Mouse (Mus musculus) lung, postnatal 14 days (tissue): ENCODE measurements around the gene Pitpnm2.

Experiments used
- DNase-seq: peaks from one replicate; pipeline ENCODE4 v3.0.0; 2021

Gene Pitpnm2

DNA sequence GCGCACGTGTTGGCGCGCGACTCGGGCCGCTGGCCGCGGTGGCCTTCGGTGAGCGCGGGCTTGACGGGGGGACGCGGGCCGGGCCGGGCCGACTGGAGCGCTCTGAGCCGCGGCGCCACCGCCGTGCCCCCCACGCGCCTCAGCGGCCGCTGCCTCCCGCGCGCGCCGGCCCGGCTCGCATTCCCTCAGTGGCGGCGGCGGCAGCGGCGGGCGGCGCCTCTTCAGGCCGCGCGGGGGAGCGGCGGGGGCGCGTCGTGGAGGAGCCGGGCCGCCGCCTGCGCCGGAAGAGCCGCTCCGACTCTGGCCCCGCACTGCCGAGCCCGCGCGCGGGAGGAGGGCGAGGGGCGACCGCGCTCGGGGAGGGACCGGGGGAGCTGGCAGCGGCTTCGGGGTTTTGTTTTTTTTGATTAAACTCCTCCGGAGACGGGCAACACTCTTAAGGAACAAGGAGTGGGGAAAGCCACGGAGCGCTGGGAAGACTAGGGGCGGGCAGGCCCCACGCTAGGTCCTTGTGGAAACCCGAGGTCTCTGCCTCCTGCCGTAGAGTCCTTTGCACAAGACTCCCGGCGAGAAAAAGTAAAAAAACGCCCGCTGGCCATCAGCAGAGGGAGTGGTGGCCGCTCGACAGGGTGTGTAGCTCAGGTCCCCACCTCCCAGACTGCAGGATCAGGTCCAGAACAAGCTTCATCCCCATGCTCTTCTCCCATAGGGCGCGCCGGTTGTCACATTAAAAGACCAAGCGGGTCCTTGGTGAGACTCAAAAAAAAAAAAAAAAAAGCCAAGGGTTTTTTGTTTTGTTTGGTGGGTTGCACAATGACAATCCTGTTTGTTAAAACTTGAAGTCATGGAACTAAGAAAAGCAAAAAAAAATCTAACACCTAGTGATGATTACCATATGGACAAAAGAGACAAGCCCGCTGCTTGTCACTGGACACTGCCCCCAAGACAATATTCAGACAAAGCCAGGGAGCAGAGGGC is at the start of gene Pitpnm2:
TSS of gene Pitpnm2 (minus strand) at position 147 of the 978 bp plus-strand sequence.
- peak; percentile 58 for DNase-seq

DNA sequence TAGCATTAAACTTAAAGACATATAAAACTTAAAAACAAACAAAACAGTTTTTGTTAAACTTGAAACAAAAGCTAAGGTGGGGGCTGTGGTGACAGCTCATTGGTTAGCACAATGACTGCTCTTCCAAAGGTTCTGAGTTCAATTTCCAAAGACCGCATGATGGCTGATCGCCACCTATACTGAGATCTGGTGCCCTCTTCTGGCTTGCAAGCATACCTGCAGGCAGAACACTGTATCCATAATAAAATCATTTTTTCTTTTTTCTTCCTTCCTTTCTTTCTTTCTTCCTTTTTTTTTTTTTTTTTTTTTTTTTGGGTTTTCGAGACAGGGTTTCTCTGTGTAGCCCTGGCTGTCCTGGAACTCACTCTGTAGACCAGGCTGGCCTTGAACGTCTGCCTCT is 49.7 kb upstream of the Pitpnm2 start:
- DNase-seq = peak; percentile 18

DNA sequence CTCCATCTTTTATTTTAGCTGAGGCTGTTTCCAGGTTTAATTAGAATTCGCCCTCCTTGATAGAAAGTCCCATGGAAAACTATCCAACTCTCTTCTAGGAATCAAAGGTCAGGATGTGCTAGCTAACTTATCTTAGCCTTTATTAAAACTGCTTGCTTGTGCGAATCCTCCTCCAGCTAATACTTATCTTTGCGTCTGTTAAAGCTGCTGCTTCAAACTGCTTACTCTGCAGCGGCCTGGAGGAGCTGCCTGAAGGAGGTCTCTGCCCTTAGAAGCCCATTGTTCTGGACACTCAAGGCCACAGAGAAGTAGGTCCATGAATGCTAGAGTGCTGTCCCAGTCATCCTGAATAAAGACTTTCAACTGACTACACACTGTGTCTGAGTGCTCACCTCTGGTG is 46.9 kb upstream of the Pitpnm2 start:
- DNase-seq = no peak

DNA sequence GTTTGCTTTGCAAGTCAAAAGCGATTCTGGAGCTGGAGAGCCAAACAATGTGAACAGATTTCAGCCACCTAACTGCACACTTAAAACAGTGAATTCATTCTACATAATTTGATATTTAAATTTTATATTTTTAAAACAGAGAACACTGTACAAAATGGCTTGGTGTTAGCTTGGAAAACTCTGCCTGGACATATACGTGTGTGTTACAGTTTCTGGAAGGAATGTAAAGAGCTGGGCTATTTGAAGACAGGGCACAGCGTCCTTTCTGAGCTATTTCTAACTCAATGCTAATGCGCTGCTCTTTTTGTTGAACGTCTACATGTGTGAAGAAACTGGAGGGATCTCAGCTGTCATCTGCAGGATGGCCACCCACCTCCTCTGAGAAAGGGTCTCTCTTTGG is 44.4 kb upstream of the Pitpnm2 start:
- DNase-seq = no peak

DNA sequence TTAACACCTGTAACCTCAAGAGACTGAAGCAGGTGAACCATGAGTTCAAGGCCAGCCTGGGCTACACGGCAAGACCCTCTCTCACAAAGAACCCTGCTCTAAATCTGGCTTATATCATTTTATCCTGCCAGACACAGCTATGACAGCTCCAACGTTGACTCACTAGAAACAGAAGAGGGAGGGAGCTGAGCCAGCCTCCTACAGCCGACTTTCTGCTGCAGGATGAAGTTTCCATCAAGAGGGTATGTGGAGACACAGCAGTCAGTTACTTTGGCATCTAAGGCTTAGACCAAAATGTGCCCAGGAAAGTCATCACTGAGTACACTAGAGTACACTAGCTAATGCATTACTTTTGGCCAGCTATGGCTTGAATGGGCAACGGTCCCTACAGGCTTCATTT is 40.7 kb upstream of the Pitpnm2 start:
- no peak for DNase-seq

DNA sequence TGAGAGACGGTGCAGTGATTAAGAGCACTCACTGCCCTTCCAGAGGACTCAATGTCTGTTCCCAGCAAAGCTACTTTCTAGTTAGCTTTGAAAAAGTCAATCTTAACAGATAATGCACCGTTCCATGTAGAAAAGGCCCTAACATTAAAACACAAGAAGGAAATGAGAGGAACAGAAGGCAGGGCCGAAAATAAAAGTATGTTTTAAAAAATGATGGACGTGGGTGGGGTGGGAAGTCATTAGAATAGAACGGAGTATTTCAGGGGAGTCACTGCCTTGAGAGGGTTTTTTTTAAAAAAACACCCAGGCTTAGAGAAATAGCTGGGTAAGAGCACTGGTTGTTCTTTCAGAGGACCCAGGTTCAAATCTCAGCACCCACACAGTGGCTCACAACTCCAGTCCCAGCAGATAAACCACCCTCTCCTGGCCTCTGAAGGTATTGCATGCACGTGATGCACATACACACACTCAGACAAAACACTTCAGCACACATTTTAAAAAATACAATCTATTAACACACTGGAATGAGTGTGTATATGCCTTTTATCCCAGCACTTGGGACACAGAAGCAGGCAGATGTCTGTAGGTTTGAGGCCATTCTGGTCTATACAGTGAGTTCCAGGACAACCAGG is 38.2 kb upstream of the Pitpnm2 start:
- no peak for DNase-seq

DNA sequence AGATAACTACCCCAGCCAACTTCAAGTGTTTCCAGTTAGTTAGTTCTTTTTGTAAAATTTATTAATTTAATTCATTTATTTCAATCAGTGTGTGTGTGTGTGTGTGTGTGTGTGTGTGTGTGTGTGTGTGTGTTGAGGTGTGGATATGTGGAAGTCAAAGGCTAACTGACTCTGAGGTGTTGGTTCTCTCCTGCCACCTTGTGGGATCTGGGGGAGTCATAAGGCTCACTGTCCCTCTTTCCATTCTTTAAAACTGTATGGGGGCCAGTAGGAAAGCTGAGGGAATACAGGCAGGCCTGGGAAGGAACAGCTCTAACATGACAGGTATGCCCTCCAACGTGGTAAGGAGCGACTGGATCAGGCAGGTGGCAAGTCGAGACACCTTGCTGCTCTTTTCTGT is 34.8 kb upstream of the Pitpnm2 start:
- DNase-seq = peak; percentile 37

DNA sequence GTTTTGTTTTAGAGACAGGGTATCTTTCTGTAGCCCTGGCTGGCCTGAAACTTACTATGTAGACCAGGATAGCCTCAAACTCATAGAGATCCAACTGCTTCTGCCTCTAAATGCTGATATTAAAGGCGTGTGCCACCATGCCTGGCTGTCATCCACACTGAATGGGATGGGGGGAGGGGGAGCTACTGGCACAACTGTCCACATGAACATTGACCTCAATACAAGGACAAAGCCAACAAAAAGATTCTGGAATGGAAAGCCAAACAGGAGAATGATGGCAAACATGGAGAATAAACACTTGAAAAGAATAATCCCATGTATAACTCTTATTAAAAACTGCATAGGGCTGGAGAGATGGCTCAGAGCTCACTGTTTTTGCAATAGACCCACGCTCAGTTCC is 33.3 kb upstream of the Pitpnm2 start:
- no peak for DNase-seq

DNA sequence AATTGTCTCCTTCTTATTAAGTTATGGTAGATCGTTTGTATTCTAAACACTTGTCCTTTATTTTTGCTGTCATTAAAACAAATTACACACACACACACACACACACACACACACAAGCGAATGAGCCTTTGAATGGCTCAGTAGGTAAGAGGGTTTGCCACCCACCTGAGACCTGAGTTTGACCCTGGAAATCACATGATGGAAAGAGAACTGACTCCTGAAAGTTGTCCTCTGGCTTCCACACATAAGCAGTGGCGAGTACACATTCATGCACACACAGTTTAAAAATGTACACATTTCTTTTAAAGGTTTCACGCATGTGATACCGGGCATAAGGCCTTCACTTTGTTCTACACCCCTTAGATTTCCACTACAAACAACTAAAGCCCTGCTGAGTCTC is 20.7 kb upstream of the Pitpnm2 start:
- no peak for DNase-seq

DNA sequence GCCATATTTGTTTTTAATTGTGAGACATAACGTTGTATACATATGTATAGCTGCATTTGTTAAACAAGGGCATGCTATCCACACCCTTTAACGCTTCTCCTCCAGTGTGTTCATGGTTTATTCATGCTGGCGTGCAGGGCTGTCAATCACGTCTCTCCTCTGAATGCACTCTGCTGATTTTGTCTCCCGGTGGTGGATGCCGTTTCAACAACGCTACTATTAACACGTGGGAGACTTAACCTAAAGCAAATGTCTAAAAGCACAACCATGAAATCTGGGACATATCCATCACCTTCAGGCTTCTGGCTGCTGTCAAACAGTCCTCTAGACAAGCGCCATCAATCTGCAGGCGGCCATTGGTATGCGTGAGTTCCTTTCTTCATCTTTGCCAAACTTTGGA is 20.1 kb upstream of the Pitpnm2 start:
- DNase-seq = no peak

DNA sequence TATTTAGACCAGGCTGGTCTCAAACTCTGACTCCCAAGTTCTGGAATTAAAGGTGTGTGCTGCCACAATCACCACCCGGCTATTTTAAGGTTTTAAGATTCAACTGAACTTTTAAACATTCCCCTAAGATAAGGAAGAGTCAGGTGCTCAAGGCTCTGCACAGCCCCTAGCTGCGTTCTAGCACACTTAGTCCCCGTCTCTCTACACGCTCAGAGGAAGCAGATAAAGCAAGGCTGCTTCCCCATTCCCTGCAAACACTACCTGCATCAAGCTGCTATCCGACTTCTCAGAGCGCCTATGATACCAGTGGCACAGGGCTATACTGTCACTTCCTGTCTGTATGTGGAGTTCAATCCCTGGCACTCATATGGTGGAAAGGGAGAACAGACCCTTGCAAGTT is 18.1 kb upstream of the Pitpnm2 start:
- no peak for DNase-seq

DNA sequence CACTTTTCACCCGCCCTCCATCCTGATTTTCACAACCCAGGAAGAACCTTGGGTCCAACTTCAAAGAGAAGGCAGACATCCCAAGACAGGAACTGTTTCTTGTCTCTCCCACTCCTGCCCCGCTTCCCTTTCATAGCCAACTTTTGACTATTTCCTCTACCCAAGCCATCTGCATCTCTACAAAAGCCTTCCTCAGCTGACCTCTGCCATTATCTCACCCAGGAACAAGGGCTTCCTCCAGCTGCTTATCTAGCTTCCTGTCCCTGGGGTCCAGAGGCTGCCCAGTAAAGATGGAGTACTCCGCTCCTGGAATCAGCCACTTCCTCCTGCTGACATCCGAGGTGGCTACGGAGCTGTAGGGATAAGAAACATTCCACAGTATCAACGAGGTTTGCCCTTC is 17.3 kb upstream of the Pitpnm2 start:
- no peak for DNase-seq

DNA sequence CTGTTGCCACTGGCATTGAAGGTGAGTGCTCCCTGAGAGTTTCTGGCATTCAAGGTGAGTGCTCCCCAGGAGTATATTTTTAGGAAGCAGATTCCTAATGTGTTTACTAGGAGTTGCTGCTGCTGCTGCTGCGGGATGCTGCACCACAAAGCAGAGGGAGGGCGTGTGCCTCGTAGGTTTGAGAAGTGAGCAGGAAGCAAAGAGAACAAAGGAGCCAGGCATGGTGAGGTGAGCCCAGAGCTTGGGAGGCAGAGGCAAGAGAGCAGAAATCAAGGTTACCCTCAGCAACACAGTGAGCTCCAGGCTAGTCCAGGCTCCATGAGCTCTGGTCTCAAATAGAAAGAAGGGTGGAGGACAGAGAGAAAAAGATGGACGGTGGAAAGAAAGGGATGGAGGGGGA is 13.7 kb upstream of the Pitpnm2 start:
- DNase-seq = no peak

DNA sequence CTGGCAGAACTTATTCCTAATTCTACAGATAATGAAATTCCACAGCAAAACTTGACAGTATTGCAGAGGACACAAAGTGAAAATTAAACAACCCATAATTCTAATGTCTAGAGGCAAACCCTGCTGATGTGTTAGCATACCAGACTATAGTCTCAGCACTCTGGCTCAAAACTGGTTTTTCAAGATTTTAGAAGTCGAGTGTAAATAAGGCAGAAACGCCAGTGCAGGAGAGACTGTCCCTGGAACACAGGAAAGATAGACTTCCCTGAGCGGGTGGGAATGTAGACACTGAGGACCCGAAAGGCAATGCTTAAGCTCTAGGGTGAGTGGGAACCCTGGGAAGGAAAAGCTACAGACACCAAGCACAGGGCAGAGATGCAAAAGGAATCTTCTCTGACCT is 12.5 kb upstream of the Pitpnm2 start:
- no peak for DNase-seq

DNA sequence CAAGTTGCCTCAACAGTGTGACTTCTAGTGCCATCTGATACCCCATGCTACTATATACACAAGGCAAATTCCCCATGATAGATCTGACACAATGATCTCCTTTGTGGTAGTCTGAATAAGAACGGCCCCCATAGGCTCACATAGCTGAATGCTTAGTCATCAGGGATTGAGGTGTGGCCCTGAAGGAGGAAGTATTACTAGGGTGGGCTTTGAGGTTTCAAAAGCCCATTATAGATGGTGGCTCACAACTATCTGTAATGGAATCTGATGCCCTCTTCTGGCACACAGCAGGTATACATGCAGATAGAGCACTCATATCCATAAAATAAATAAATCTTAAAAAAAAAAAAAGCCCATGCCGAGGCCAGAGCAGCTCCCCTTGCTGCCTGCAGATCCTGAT is 9.6 kb upstream of the Pitpnm2 start:
- DNase-seq = no peak

DNA sequence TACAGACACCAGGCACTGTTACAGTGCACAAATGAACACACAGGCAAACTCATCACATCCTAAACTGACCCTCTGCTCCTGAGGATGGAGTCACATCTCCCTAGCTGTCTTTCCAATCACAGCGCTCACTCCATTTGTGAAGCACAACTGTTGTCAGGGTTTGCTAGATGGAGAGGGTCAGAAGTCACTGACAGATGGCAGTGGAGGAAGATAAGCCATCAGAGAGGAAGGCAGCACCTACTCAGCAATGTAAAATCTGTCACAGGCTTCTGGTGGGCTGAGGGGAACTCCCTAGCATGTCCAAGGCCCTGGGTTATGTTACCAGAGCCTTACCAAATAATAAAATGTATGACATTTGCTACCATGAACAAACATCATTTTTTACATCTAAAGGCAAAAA is 8.5 kb upstream of the Pitpnm2 start:
- DNase-seq = no peak

DNA sequence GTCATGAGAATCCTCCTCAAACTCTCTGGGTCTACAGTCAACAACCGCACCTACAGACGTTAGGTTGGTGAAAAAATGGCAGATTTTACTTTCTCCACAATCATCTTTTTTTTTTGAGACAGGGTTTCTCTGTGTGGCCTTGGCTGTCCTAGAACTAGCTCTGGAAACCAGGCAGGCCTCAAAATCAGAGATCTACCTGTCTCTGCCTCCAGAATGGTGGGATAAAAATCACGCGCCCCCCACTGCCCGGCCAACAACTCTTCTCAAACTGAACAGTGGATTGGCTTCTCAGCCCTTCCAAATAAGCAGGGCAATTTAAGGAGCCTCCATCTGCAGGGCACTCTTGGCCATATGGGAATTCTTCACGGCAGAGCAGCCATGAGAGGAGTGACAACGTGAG is 5.6 kb upstream of the Pitpnm2 start:
- no peak for DNase-seq

DNA sequence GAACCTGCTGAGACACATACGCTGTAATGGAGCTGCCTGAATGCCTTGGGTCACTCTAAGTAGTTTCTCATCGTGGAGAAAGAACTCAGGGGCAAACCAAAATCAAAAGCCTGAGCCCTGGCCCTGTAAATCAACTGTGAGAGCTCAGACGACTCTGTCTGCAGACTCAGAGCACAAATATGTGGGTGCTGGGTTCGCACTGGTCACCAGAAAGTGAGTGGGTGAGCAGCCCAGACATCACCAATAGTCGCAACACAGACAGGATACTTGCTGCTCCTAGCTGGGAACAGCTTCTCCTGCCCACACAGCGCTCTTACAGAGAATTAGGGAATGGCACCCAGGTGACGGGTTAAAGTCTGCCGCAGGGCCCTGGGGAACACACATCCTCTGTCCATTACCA is 4.0 kb upstream of the Pitpnm2 start:
- DNase-seq = no peak

DNA sequence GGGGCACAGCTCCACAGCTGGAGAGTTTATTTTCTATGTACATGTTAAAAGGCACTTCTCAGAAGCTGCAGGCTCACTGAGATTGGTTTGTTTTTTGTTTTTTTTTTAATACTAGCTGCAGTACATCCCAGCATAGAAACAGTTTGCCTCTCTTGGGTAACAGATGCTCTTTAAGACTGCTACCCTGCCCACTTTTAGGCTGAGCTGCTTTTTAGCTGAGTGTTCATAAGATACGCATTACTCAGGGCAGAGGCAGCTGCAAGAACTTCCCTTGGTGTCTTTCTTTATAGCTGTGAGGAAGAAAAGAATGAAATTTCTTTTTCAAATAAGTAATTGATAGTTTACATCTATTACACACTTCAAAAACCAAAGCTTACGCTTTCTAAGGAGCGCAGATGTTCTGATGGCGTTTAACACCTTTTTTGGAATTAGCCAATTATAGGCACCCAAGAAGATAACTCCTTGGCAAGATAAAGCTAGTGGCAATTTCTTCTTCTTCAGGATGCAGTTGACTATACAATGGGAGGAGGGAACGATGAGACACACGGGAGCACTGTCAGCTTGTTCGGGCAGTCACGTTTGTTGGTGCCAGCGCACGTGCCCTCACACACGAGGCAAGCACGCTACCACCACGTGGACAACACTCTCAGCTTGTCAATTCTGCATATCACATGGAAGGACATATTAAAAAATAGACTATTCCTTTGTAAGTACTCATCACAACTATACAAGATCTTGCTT is 3.2 kb upstream of the Pitpnm2 start:
- no peak for DNase-seq

DNA sequence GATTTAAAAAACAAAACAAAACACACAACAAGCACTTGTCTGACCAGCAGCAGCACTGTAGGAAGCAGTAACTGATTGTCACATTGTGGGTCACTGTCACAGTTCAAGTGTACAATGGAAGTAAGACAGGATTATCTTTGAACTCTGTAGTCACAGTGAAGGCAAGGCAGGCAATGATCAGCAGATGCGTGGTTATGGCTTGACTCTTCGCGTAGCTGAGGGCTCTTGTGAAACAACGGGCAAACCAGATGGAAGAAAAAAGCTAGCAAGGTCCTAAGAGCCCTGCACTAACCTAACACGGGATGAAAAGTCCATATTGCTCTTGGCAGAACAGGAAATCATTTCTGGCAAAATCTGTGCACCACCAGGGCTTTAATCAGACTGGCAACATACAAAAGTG is 1.5 kb upstream of the Pitpnm2 start:
- DNase-seq = no peak

DNA sequence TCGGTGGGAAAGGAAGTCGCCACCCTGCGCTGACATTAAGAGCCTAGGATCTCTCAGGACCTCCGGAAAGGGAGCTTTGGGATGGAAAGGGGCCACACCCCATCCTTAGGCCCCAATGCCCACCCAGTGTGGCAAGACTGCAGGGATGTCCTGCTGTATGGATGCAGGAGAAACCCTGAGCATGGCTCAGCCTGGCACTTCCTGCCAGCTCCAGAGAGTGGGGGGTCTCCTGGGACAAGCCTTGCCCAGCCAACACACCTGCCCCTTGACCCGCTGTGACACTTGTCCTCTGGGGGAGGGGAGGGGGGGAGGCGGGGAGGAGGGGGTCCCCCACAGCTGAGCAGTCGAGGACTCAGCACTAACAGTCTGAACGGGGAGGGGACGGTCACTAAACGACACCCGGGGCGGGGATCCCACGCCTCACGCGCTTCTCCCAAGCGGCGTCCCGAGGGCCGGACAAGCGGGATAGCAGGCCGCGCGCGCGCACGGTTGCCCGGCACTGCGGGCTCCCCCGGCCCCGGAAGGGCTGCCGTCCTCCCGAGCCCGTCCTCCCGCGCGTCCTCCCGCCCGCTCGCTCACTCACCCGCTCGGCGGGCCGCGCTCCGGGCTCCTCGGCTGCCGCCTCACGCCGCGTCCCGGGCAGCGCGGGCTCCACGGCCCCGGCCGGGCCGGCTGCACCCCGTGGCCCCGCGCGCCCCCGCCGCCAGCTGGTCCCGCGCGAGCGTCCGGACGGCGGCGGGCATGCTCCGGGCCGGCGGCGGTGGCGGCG is 531 bp downstream of the Pitpnm2 start:
- peak; percentile 66 for DNase-seq

DNA sequence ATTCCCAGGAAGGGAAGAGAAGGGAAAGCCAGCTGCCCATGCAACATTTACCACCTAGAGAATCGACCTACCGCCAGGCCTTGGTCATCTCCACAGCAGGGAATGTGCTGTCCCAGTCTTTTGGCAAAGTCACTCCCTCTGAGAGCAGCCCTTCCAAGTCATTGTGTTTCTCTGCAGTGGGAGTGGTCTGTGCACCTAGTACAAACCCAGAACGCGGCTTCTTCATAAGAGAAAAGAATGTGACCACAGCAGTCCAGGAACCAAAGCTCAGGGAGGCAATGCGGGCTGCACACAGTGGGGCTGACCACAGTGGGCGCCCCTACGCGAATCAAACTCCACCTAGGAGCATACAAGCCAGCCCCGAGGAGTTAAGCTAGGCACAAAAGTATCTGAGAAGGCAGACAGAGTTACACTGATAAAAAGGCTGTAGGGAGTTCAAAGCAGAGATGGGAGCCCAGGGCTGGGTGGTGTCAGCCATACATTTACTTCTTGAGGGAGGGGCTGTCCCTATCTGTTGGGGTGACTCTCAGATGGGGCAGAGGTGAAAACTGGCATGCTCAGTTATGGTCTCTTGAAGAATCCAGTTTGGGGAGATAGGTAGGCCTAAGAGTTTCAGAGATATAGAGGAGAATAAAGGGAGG is 1.5 kb downstream of the Pitpnm2 start:
- DNase-seq = peak; percentile 44
